Mouse (Mus musculus) effector memory CD4-positive, alpha-beta T cell, adult 7 months (primary cell): ENCODE results near the gene Zdbf2. TPM values are rescaled to one million over a fixed set of nuclear protein-coding genes. Genes with fewer than 3 reads are reported as not detected.

Source experiments
- polyA plus RNA-seq: library from polyadenylated mRNA; unstranded; fragments of 100-300 nt; shearing (Covaris generic); gene quantifications from one replicate; pipeline ENCODE4 v1.2.1, GENCODE M21; 2017

Zdbf2 gene
- polyA plus RNA-seq, result 0.57 TPM

DNA sequence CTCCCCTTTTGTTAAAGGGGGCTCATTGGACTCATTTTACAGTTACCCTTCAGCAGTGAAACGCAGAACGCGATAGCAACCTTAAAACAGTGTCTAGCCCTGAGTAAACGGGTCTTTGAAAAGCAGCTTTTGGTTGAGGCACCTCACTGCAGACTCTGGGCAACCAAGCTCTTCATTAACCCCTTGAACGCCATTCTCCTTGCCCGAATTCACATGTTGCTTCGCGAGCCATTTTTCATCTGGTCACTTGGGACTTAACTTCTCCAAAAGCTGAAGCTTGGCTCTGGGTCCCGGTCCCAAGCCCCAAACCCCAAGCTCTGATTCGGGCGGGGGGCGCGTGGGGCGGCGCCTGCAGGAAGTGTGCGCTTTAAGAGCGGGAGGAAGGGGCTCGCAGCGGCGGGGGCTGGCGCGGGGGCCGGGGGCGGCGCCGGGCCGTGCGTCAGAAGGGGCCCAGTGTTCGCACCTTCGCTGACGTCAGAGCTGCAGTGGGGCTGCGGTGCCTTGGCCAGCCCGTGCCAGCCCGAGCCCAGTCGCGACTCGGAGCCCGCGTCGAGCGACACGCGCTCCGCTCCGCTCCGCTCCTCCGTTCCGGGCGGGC lies at the start of gene Zdbf2:
TSS of gene Zdbf2 (plus strand) at position 525 of the 598 bp plus-strand sequence.

Other genes starting within 250 kb of the Zdbf2 start
- 26.3 TPM for gene Ino80d, start 158.6 kb upstream of the Zdbf2 start, polyA plus RNA-seq
- 370 TPM for gene Eef1b2, start 96.4 kb upstream of the Zdbf2 start, polyA plus RNA-seq
- gene Ndufs1, start 96.4 kb upstream of the Zdbf2 start, polyA plus RNA-seq, result 71.3 TPM
- 0.82 TPM for gene Gpr1, start 58.7 kb upstream of the Zdbf2 start, polyA plus RNA-seq
- gene Adam23, start 172.6 kb downstream of the Zdbf2 start, polyA plus RNA-seq, result 0.20 TPM